Mouse (Mus musculus): ENCODE measurements around the gene Tut4. TPM values are rescaled to one million over a fixed set of nuclear protein-coding genes. Genes with fewer than 3 reads are reported as not detected.

Tut4 gene
- total and polyA plus RNA-seq, 3 experiments, result 23.5 to 67.4 (median 26.3) TPM

DNA sequence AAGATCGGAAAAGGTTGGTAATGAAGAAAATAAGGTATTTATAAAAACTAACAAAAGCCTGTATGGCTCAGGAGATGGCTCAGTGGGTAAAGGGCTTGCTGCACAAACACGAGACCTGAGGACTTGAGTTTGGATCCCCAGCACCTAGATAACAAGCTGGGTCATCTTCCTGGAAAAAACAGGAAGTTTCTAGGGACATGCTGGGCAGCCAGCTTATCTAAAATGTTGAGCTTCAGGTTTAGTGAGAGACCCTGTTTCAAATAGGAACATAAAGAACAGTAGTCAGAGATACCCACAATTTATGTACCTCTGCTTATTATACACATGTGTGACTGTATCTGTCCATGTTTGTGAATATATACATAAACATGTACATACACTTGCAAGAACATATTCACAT, 43.8 kb downstream of the Tut4 start:
- H3K4me1 ChIP-seq (ENCODE audit: control insufficient read depth in 1 of 2, insufficient read depth in 2 of 2), result no peaks in the 10 kb centered on the region
- no peak for DNase-seq (ENCODE audit: extremely low read depth)
- H3K9me3 ChIP-seq (replicated peaks; ENCODE audit: low read length), result no peaks in the 10 kb centered on the region
- H3K27ac ChIP-seq (ENCODE audit: insufficient read depth, low read depth), result no peak overlapping the region
- no peak overlapping the region for H3K9ac ChIP-seq (ENCODE audit: insufficient read depth, low read depth)
- H3K4me2 ChIP-seq (ENCODE audit: insufficient read depth, low read depth, poor library complexity, severe bottlenecking), result no peak overlapping the region
- dilution Hi-C loops (cut with MboI; ENCODE audit: extremely low pct_ligation_motif_present, extremely low pct_unique_long_range_greater_than_20kb, low sequenced_read_pairs), result no loop called here
- H3K79me2 ChIP-seq (replicated peaks; ENCODE audit: control insufficient read depth, extremely low read depth, insufficient read depth, poor library complexity, severe bottlenecking), result no peaks in the 10 kb centered on the region; the same call in 1 of the 2 replicates
- no peak overlapping the region for H3K4me3 ChIP-seq (replicated peaks in 1 of 3; ENCODE audit: low read depth in 2 of 3, low read length in 2 of 3, poor library complexity in 1 of 3)
- H3K27me3 ChIP-seq (replicated peaks), result no peaks in the 10 kb centered on the region
- H3K36me3 ChIP-seq (replicated peaks in 1 of 2; ENCODE audit: control insufficient read depth in 1 of 2, insufficient read depth in 1 of 2, low read length in 1 of 2), result peaks cover 13 to 49% of the 10 kb centered on the region in 2 experiments
- TF ChIP-seq RCOR1 (conservative IDR thresholded peaks at IDR 0.05; ENCODE audit: low read depth, low read length) (no peak), NELFE (IDR thresholded peaks at IDR 0.05; ENCODE audit: low read depth, low read length) (no peak), ZNF384 (IDR thresholded peaks at IDR 0.05; ENCODE audit: low read depth, low read length) (no peak), USF2 (conservative IDR thresholded peaks at IDR 0.05; ENCODE audit: low read depth, low read length) (no peak), MAX (IDR thresholded peaks at IDR 0.05; ENCODE audit: low read length) (no peak), CHD1 (IDR thresholded peaks at IDR 0.05; ENCODE audit: low read depth, low read length) (no peak), MAZ (IDR thresholded peaks at IDR 0.05; ENCODE audit: low read depth, low read length) (no peak), RAD21 (IDR thresholded peaks at IDR 0.05; ENCODE audit: low read depth, low read length) (no peak), MXI1 (IDR thresholded peaks at IDR 0.05; ENCODE audit: low read depth, low read length) (no peak), POLR2A (IDR thresholded peaks at IDR 0.05; ENCODE audit: low read depth, low read length) (no peak), SIN3A (IDR thresholded peaks at IDR 0.05; ENCODE audit: low read length) (no peak)
- in situ Hi-C loops (cut with MboI; ENCODE audit: low pct_ligation_motif_present, low pct_unique_long_range_greater_than_20kb, low sequenced_read_pairs), result no loop called here

GRCm38 (mm10) chr4:108539701-108540100, 80.5 kb downstream of the Tut4 start:
- H3K36me3 ChIP-seq (replicated peaks in 1 of 2; ENCODE audit: control insufficient read depth in 1 of 2, insufficient read depth in 1 of 2, low read length in 1 of 2), result peaks cover 12 to 27% of the 10 kb centered on the region in 2 experiments
- no peaks in the 10 kb centered on the region for H3K4me1 ChIP-seq (ENCODE audit: control insufficient read depth in 1 of 2, insufficient read depth in 2 of 2)
- dilution Hi-C loops (cut with MboI; ENCODE audit: extremely low pct_ligation_motif_present, extremely low pct_unique_long_range_greater_than_20kb, low sequenced_read_pairs), result no loop called here
- H3K27ac ChIP-seq (ENCODE audit: insufficient read depth, low read depth), result no peak overlapping the region
- no peak overlapping the region for H3K4me3 ChIP-seq (replicated peaks in 1 of 3; ENCODE audit: low read depth in 2 of 3, low read length in 2 of 3, poor library complexity in 1 of 3)
- no peak overlapping the region for H3K9ac ChIP-seq (ENCODE audit: insufficient read depth, low read depth)
- in situ Hi-C loops (cut with MboI; ENCODE audit: low pct_ligation_motif_present, low pct_unique_long_range_greater_than_20kb, low sequenced_read_pairs), result no loop called here
- no peaks in the 10 kb centered on the region; the same call in 1 of the 2 replicates for H3K79me2 ChIP-seq (replicated peaks; ENCODE audit: control insufficient read depth, extremely low read depth, insufficient read depth, poor library complexity, severe bottlenecking)
- H3K27me3 ChIP-seq (replicated peaks), result no peaks in the 10 kb centered on the region
- no peaks in the 10 kb centered on the region for H3K9me3 ChIP-seq (replicated peaks; ENCODE audit: low read length)
- no peak overlapping the region for H3K4me2 ChIP-seq (ENCODE audit: insufficient read depth, low read depth, poor library complexity, severe bottlenecking)
- DNase-seq (ENCODE audit: extremely low read depth), result no peak
- TF ChIP-seq JUN (IDR thresholded peaks at IDR 0.05; ENCODE audit: insufficient read depth, low read depth, low read length), result no peak
- no peak for TF ChIP-seq SIN3A (IDR thresholded peaks at IDR 0.05; ENCODE audit: low read length)
- no peak for TF ChIP-seq UBTF (IDR thresholded peaks at IDR 0.05; ENCODE audit: low read depth, low read length)
- no peak for TF ChIP-seq USF1 (IDR thresholded peaks at IDR 0.05; ENCODE audit: low read depth, low read length)

GRCm38 (mm10) chr4:108565026-108565425, 105.8 kb downstream of the Tut4 start:
- TF ChIP-seq TBP (conservative IDR thresholded peaks at IDR 0.05; ENCODE audit: low read depth, low read length) (no peak), MAZ (IDR thresholded peaks at IDR 0.05; ENCODE audit: low read depth, low read length) (no peak)
- no peak overlapping the region for H3K4me2 ChIP-seq (ENCODE audit: insufficient read depth, low read depth, poor library complexity, severe bottlenecking)
- H3K9ac ChIP-seq (ENCODE audit: insufficient read depth, low read depth), result no peak overlapping the region
- dilution Hi-C loops (cut with MboI; ENCODE audit: extremely low pct_ligation_motif_present, extremely low pct_unique_long_range_greater_than_20kb, low sequenced_read_pairs), result no loop called here
- no peaks in the 10 kb centered on the region for H3K27me3 ChIP-seq (replicated peaks)
- no peaks in the 10 kb centered on the region for H3K79me2 ChIP-seq (replicated peaks; ENCODE audit: control insufficient read depth, extremely low read depth, insufficient read depth, poor library complexity, severe bottlenecking)
- in situ Hi-C loops (cut with MboI; ENCODE audit: low pct_ligation_motif_present, low pct_unique_long_range_greater_than_20kb, low sequenced_read_pairs), result loop anchor here (25.0 kb wide), 1 partner anchor 228 kb away; the partner anchor contains the start of gene Coa7
- no peak overlapping the region for H3K27ac ChIP-seq (ENCODE audit: insufficient read depth, low read depth)
- DNase-seq (ENCODE audit: extremely low read depth), result no peak
- no peak overlapping the region for H3K4me3 ChIP-seq (replicated peaks in 1 of 3; ENCODE audit: low read depth in 2 of 3, low read length in 2 of 3, poor library complexity in 1 of 3)
- peaks cover 45 to 96% of the 10 kb centered on the region in 2 experiments for H3K36me3 ChIP-seq (replicated peaks in 1 of 2; ENCODE audit: control insufficient read depth in 1 of 2, insufficient read depth in 1 of 2, low read length in 1 of 2)
- H3K9me3 ChIP-seq (replicated peaks; ENCODE audit: low read length), result no peaks in the 10 kb centered on the region
- no peaks in the 10 kb centered on the region for H3K4me1 ChIP-seq (ENCODE audit: control insufficient read depth in 1 of 2, insufficient read depth in 2 of 2)
